Mouse (Mus musculus): ENCODE measurements at regions not wholly inside any gene's neighbourhood (a gene's known extent, or its start where the extent isn't known, plus 50 kb on each side); places are given as distances from the start of the nearest gene placed in this dataset.

GRCm38 (mm10) chr7:133376833-133377484, 225.0 kb downstream of the Tex36 start:
- DNase-seq (ENCODE audit: low read depth) = no peak

DNA sequence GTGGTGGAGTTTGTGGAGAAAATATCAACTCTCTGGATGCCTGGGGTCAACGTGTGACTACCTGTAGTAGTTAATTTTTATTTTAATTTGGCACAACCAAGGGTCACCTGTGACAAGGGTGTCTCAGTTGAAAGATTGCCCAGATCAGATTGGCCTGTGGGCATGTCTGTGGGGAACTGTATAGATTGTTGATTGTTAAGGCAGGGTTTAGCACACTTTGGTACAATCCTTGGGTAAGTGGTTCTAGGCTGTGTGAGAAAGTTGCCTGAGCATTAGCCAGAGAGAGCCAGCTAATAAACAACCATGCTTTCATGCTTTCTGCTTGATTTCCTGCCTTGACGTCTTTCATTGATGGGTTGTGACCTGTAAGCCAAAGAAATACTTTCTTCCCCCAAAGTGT, 229.3 kb downstream of the Tex36 start:
- DNase-seq (ENCODE audit: low read depth) = no peak

DNA sequence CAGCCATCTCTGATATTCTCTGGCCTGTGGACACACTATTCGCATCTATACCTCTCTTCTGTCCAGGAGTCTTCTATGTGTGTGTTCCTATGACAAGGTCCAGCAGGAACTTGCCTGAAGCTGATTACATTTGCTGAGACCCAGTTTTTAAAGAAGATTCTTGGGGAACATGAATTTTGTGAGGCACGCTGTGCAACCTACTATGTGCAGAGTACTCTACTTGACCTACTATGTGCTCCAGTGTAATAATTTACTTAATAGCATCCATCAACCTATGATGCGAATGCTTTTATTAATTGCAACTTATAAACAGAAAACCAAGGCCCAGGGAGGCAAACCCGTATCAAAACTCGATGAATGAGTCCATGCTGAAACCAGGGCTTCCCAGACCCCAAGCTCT, 231.4 kb downstream of the Tex36 start:
- no peak for DNase-seq (ENCODE audit: low read depth)

DNA sequence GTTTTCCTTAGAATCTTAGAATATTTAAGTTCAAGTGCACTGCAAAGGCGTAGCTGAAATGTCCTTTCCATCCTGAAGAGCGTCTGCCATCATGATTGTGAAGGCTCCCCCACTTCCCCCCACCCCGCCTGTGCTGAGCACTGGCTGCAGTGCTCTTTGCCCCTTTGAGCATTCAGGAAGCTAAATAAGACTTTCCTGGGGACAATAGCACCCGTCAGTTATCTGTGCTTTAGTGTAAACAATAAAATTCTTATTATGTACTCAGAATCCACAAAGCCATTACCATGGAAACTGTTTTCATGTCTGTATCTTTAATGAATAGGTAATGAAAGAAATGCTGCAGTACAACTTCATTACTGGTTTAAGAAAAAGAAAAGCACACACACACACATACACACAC, 237.4 kb downstream of the Tex36 start:
- DNase-seq (ENCODE audit: low read depth) = no peak

- no peak for DNase-seq (ENCODE audit: low read depth)
Observed at GRCm38 (mm10) chr7:133328717-133329116, 204.6 kb upstream of the Ctbp2 start.

GRCm38 (mm10) chr7:133325548-133326190, 201.5 kb upstream of the Ctbp2 start:
- no peak for DNase-seq (ENCODE audit: low read depth)

- DNase-seq (ENCODE audit: low read depth) = no peak
Observed at GRCm38 (mm10) chr7:133323955-133324354, 199.8 kb upstream of the Ctbp2 start.

DNA sequence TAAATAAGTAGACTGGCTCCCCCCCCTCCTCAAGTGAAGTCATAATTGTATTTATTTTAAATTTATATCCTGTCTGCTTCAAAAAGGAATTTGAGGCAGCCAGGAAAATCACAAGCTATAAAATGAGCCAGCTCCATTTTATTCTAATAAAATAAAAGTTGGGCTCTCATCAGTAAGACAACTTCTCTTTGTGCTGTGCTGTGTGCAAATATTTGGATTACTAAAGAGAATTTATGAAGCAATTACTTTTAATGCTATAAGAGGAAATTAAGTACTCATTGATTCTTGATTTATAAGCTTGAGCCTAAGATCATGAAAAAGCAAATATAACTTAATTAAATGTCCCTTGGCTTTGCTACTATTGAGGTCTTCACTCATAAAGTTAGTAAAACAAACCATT, 193.4 kb upstream of the Ctbp2 start:
- no peak for DNase-seq (ENCODE audit: low read depth)

DNA sequence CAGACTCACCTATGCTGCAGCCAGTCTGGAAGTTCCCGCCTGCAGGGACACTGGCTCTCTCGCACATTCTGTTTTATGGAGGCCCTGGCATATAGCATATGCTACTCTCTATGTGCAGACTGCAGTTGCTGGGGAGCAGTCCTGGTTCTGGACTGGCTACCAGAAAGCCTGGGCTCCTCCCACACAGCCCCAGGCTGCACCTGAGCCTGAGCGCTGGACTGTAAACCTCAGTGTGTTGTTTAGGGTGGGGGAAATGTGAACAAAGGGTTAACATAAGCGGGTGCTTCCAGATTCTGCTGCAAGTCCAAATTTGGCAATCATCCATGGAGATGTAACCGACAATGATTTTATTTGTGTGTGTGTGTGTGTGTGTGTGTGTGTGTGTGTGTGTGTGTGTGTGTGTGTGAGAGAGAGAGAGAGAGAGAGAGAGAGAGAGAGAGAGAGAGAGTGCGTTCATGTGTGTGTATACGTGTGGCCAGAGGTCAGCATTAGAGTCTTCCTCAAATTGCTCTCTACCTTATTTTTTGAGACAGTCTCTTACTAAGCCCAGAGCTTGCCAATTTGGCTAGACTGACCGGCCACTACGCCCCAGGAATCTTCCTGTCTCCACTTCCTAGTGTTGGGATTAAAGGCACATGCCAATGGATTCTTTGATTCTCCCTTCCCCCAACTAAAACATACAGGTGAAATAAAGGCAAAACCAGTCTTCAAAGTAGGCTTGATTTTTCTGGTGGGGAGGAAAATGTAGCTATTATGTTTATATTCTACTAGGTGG, 192.7 kb upstream of the Ctbp2 start:
- no peak for DNase-seq (ENCODE audit: low read depth)

- no peak for DNase-seq (ENCODE audit: low read depth)
Observed at GRCm38 (mm10) chr7:133315197-133316029, 191.3 kb upstream of the Ctbp2 start.

DNA sequence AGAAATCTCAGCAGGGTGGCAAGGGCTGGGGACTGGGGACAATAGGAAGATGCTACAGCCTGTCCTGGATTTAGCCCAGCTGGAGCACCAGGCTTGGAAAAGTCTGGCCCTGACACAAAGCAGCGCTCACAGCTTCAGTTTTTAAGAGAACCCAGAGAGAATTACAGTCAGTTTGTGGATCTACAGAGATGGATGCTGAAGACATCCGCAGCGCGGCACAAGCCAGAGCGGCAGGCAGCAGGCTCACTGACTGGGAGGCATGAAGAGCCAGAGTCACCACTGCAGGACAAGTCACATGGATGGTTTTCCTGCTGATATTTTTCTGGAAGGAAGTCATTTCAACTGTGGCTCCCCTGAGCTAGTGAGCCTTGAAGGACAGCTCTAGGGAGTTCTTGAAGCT, 189.0 kb upstream of the Ctbp2 start:
- no peak for DNase-seq (ENCODE audit: low read depth)

GRCm38 (mm10) chr7:133311116-133311801, 187.1 kb upstream of the Ctbp2 start:
- DNase-seq (ENCODE audit: low read depth) = no peak

DNA sequence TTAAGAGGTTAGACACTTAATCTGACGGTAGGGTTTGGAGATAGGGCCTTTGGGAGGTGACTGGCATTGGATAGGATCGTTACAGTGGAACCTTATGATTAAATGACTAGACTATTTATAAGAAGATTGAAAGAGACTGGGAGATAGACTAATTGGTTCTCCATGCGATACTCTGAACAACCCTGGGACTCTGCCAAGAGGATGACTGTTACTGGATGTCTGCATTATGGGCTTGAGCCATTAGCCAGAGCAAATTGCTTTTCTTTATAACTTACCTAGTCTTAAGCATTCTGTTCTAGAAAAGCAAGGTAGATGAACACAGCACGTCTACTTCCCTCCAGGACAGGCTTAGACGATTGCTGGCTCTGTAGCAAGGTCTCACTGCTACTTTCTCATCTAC, 180.3 kb upstream of the Ctbp2 start:
- no peak for DNase-seq (ENCODE audit: low read depth)

GRCm38 (mm10) chr7:133290471-133290870, 166.3 kb upstream of the Ctbp2 start:
- DNase-seq (ENCODE audit: low read depth) = no peak

- DNase-seq (ENCODE audit: low read depth) = no peak
Observed at GRCm38 (mm10) chr7:133288236-133288635, 164.1 kb upstream of the Ctbp2 start.

DNA sequence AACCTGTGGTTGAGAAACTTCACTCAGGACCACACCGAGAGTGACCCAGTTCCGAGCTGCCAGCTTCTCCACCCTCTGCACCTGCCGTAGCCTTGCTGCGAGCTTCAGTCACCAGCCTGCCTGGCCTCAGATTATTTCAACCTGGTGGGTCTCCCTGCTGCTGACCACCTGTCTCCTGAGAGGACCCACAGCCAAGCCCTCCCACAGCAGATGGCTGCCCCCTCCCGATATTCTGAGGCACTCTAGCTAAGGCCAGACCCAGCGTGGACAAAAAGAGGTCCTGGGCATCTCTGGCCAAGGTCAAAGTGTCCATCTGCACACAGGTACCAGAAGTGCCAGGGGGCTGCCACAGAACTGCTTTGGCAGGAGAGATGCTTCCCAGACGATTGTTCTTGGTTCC, 162.7 kb upstream of the Ctbp2 start:
- DNase-seq (ENCODE audit: low read depth) = no peak

GRCm38 (mm10) chr7:133286216-133286615, 162.1 kb upstream of the Ctbp2 start:
- DNase-seq (ENCODE audit: low read depth) = no peak

DNA sequence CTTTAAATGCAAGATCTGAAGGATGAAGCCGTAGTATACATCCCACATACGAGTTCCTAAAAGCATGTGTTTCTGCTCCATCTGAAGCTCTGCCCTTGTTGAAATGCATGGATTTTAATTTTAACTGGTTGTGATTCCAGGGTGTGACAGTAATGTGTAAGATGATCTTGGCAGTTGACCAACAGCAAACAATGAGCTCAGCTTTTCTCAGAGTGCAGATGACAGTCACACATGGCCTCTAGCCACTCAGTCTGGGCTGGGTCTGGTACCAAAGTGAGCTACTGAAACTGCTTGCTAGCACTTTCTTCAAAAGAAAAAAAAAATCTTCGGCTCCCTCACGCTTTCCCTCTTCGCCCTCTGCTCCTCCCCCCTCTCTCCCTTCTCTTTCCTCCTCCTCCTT, 138.0 kb upstream of the Ctbp2 start:
- no peak for DNase-seq (ENCODE audit: low read depth)

- no peak for DNase-seq (ENCODE audit: low read depth)
Observed at GRCm38 (mm10) chr7:133259143-133259542, 135.0 kb upstream of the Ctbp2 start.

- no peak for DNase-seq (ENCODE audit: low read depth)
Observed at GRCm38 (mm10) chr7:133256831-133257230, 132.7 kb upstream of the Ctbp2 start.

DNA sequence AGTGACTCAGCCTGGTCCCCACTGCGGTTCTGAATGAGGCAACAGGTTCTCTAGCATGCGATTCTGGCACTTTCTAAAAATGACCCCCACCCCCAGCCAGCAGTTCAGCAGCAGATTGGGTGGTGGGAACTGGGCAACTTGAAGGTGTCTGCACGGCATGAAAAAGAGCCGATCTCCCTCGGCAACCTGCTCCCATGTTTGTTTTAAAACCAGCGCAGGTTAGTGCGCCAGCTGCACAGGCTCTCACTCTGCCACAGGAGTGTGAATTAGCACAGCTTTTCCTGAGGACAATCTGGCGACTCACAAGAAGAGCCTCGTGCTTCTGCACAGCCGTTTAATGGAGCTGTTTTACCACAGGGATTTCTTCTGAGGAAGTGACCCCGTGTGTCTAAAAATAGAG, 120.4 kb upstream of the Ctbp2 start:
- DNase-seq (ENCODE audit: low read depth) = no peak

GRCm38 (mm10) chr7:133234326-133234725, 110.2 kb upstream of the Ctbp2 start:
- no peak for DNase-seq (ENCODE audit: low read depth)
